Mouse (Mus musculus): ENCODE measurements around the gene Homer1. TPM values are rescaled to one million over a fixed set of nuclear protein-coding genes. Genes with fewer than 3 reads are reported as not detected.

The Homer1 gene
- polyA plus RNA-seq, 1 experiment from 2014 or later, result 3.0 TPM

DNA sequence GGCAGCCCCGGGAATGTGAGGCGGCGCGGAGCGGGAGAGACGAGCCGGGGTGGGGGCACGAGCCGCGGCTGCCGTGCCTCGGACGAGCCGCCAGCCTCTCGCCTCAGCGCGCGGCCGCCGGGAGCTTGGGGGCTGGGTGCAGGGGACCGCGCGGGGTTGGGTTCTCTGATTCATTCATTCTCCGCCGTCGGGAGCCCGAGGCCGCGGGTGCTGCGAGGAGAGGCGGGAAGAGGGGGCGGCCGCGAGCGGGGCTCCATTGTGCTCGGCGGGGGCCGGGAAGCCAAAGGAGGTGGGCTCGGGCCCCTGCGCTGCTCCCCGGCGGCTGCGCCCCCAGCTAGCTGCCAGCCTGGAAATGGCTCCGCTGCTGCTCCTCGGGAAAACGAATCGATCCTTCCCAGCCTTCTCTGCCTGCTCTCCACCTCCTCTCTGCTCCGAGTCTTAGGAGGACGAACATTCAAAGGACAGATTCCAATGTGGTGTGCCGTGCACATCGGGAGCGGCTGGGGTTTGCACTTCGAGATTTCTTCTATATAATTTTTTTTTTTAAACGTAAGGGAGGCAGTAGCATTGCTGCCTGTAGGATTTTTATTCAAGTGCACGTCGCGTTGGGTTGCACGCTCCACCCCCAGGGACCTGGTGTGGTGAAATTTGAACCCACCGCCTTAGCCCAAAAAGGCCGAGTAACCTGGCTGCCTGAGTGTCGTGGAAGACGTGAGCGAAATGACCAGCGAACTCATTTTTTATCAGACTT lies 5.0 kb downstream of the Homer1 start:
- Histone ChIP-seq H3K9me3 (ENCODE audit: control insufficient read depth, low read length) (no peaks in the 10 kb centered on the region), H3K4me1 (ENCODE audit: control insufficient read depth, insufficient read depth, low read length) (peaks cover 10% of the 10 kb centered on the region), H3K36me3 (ENCODE audit: control insufficient read depth, insufficient read depth, low read length) (no peaks in the 10 kb centered on the region), H3K9ac (ENCODE audit: low read depth, low read length) (peak overlapping the region; percentile 87), H3K27ac (ENCODE audit: low read length) (peak overlapping the region; percentile 93), H3K4me3 (ENCODE audit: low read length) (peak overlapping the region; percentile 81), H3K27me3 (replicated peaks; ENCODE audit: control insufficient read depth, insufficient read depth, low read length) (no peaks in the 10 kb centered on the region), H3K4me2 (ENCODE audit: low read depth, low read length) (peak overlapping the region; percentile 74)
- peak; percentile 64 for ATAC-seq
- under 1% methylated on average over 48 of the region's 64 CpGs for WGBS

- peak overlapping the region; percentile 81 for H3K4me3 ChIP-seq (ENCODE audit: low read length)
- H3K4me1 ChIP-seq (ENCODE audit: control insufficient read depth, insufficient read depth, low read length), result peaks cover 10% of the 10 kb centered on the region
- peak overlapping the region; percentile 87; the same call in 1 of the 2 replicates for H3K9ac ChIP-seq (ENCODE audit: low read depth, low read length)
- no peaks in the 10 kb centered on the region for H3K36me3 ChIP-seq (ENCODE audit: control insufficient read depth, insufficient read depth, low read length)
- 5% methylated on average over 7 of the region's 7 CpGs for WGBS
- H3K27me3 ChIP-seq (replicated peaks; ENCODE audit: control insufficient read depth, insufficient read depth, low read length), result no peaks in the 10 kb centered on the region
- no peak for ATAC-seq
- H3K27ac ChIP-seq (ENCODE audit: low read length), result no peak overlapping the region
- H3K4me2 ChIP-seq (ENCODE audit: low read depth, low read length), result peak overlapping the region; percentile 74
- H3K9me3 ChIP-seq (ENCODE audit: control insufficient read depth, low read length), result no peaks in the 10 kb centered on the region
Measured at GRCm38 (mm10) chr13:93305149-93305548, 5.7 kb downstream of the Homer1 start.

DNA sequence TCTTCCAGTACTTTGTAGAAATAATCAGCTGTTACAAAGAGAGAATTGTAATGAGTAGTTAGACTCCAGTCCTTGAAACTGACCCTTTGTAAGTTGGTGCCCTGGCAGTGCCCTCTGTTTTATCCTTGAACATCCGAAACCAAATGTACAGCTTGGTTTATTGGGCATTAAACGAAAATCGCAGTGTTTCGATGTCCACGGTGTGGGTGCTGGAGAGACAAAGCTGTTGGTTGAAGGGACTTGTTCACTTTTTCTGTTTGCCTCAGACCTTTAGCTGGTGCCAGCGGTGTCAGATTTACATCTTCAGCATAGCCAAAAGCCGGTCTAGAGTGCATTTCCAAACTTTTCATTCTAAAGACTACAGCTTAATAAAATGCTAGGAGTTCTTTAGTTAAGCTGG lies 6.2 kb downstream of the Homer1 start:
- H3K9ac ChIP-seq (ENCODE audit: low read depth, low read length), result 0 out of 2 replicates have a peak overlapping the region, but pooled peaks have one; percentile 36

DNA sequence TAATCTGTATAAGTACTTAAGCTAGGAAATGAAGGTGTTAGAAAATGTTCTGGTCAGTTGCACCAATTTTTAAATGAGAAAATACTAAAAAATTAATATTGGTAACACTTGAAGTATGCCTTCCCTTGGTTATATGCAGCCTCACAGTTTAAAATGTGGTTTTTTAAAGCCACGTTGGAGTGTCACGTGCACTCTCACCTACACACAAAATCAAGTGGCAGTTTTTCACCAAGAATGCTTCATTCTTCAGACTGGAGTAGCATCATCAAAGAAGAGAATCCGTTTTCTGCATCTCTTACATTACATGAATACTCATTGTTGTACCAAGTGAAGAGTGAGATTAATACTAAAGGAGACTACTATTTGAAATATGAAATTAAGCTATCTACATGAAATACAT lies 7.1 kb downstream of the Homer1 start:
- Histone ChIP-seq H3K9me3 (ENCODE audit: control insufficient read depth, low read length) (no peaks in the 10 kb centered on the region), H3K4me2 (ENCODE audit: low read depth, low read length) (no peak overlapping the region; the same call in 1 of the 2 replicates), H3K4me3 (ENCODE audit: low read length) (no peak overlapping the region), H3K27ac (ENCODE audit: low read length) (no peak overlapping the region), H3K9ac (ENCODE audit: low read depth, low read length) (no peak overlapping the region), H3K36me3 (ENCODE audit: control insufficient read depth, insufficient read depth, low read length) (no peaks in the 10 kb centered on the region), H3K4me1 (ENCODE audit: control insufficient read depth, insufficient read depth, low read length) (peaks cover 10% of the 10 kb centered on the region), H3K27me3 (replicated peaks; ENCODE audit: control insufficient read depth, insufficient read depth, low read length) (no peaks in the 10 kb centered on the region)
- no peak for ATAC-seq
- 74% methylated on average over 3 of the region's 3 CpGs for WGBS

More for the DNA sequence above, 6.2 kb downstream of the Homer1 start:
- ATAC-seq, result no peak
- H3K4me1 ChIP-seq (ENCODE audit: control insufficient read depth, insufficient read depth, low read length), result peaks cover 10% of the 10 kb centered on the region
- H3K27me3 ChIP-seq (replicated peaks; ENCODE audit: control insufficient read depth, insufficient read depth, low read length), result no peaks in the 10 kb centered on the region
- H3K27ac ChIP-seq (ENCODE audit: low read length), result no peak overlapping the region
- WGBS, result 15% methylated on average over 7 of the region's 7 CpGs
- no peaks in the 10 kb centered on the region for H3K9me3 ChIP-seq (ENCODE audit: control insufficient read depth, low read length)
- H3K4me3 ChIP-seq (ENCODE audit: low read length), result peak overlapping the region; percentile 81
- peak overlapping the region; percentile 74 for H3K4me2 ChIP-seq (ENCODE audit: low read depth, low read length)
- no peaks in the 10 kb centered on the region for H3K36me3 ChIP-seq (ENCODE audit: control insufficient read depth, insufficient read depth, low read length)

DNA sequence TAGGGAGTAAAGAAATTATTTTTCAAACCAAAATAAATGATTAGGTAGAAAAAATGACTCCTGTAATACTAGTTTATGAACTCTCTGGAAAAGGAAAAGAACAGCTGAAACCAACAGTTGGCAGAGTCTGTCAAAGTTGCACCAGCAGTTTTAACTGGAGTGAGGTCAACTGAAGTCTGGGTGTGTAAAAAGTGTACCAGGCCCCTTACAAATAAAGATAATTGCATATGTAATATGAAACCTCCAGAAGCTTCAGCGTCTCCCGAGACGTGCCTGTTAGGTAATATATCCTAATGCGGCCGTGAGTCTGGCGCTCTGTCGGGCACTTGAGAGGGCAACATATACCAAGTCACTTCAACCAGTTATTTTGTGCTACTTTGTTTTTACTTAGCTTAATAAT lies 8.3 kb downstream of the Homer1 start:
- Histone ChIP-seq H3K9me3 (ENCODE audit: control insufficient read depth, low read length) (no peaks in the 10 kb centered on the region), H3K27me3 (replicated peaks; ENCODE audit: control insufficient read depth, insufficient read depth, low read length) (no peaks in the 10 kb centered on the region), H3K4me2 (ENCODE audit: low read depth, low read length) (no peak overlapping the region), H3K4me1 (ENCODE audit: control insufficient read depth, insufficient read depth, low read length) (peaks cover 10% of the 10 kb centered on the region), H3K4me3 (ENCODE audit: low read length) (no peak overlapping the region), H3K27ac (ENCODE audit: low read length) (no peak overlapping the region), H3K36me3 (ENCODE audit: control insufficient read depth, insufficient read depth, low read length) (no peaks in the 10 kb centered on the region), H3K9ac (ENCODE audit: low read depth, low read length) (no peak overlapping the region)
- WGBS, result 27% methylated on average over 7 of the region's 7 CpGs
- no peak for ATAC-seq

- H3K4me3 ChIP-seq (ENCODE audit: low read length), result no peak overlapping the region
- peaks cover 10% of the 10 kb centered on the region for H3K4me1 ChIP-seq (ENCODE audit: control insufficient read depth, insufficient read depth, low read length)
- no peak overlapping the region for H3K9ac ChIP-seq (ENCODE audit: low read depth, low read length)
- H3K36me3 ChIP-seq (ENCODE audit: control insufficient read depth, insufficient read depth, low read length), result no peaks in the 10 kb centered on the region
- ATAC-seq, result no peak
- H3K9me3 ChIP-seq (ENCODE audit: control insufficient read depth, low read length), result no peaks in the 10 kb centered on the region
- H3K4me2 ChIP-seq (ENCODE audit: low read depth, low read length), result no peak overlapping the region
- H3K27me3 ChIP-seq (replicated peaks; ENCODE audit: control insufficient read depth, insufficient read depth, low read length), result no peaks in the 10 kb centered on the region
- H3K27ac ChIP-seq (ENCODE audit: low read length), result no peak overlapping the region
- 29% methylated on average over 1 of the region's 1 CpGs for WGBS
Measured at GRCm38 (mm10) chr13:93309295-93309694, 9.9 kb downstream of the Homer1 start.

DNA sequence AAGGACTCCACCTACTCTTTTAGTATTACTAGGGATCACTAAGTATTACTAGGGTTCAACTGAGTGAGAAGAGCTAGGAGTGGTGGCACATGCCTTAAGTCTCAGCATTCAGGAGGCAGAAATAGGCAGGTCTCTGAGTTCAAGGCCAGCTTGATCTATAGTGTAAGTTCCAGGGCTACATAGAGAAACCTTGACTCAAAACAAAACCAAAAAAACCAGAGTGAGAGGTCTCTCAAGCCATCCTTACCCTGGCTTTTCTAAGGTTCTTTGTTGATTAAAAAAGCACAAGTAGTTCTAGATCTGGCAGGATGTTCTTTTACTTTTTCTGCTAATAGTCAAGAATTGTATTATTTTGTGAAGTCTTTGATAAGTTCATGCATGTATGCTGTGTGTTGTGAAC lies 13.1 kb downstream of the Homer1 start:
- Histone ChIP-seq H3K4me1 (ENCODE audit: control insufficient read depth, insufficient read depth, low read length) (no peaks in the 10 kb centered on the region; the same call in 1 of the 2 replicates), H3K9me3 (ENCODE audit: control insufficient read depth, low read length) (no peaks in the 10 kb centered on the region), H3K36me3 (ENCODE audit: control insufficient read depth, insufficient read depth, low read length) (no peaks in the 10 kb centered on the region), H3K9ac (ENCODE audit: low read depth, low read length) (no peak overlapping the region), H3K27me3 (replicated peaks; ENCODE audit: control insufficient read depth, insufficient read depth, low read length) (no peaks in the 10 kb centered on the region), H3K4me3 (ENCODE audit: low read length) (no peak overlapping the region), H3K4me2 (ENCODE audit: low read depth, low read length) (no peak overlapping the region), H3K27ac (ENCODE audit: low read length) (no peak overlapping the region)
- ATAC-seq, result no peak

GRCm38 (mm10) chr13:93314322-93314721 lies 14.9 kb downstream of the Homer1 start:
- no peak overlapping the region for H3K27ac ChIP-seq (ENCODE audit: low read length)
- no peak overlapping the region for H3K4me3 ChIP-seq (ENCODE audit: low read length)
- ATAC-seq, result no peak
- no peak overlapping the region for H3K4me2 ChIP-seq (ENCODE audit: low read depth, low read length)
- no peak overlapping the region for H3K9ac ChIP-seq (ENCODE audit: low read depth, low read length)
- 86% methylated on average over 4 of the region's 4 CpGs for WGBS
- no peaks in the 10 kb centered on the region for H3K9me3 ChIP-seq (ENCODE audit: control insufficient read depth, low read length)
- H3K4me1 ChIP-seq (ENCODE audit: control insufficient read depth, insufficient read depth, low read length), result no peaks in the 10 kb centered on the region
- H3K27me3 ChIP-seq (replicated peaks; ENCODE audit: control insufficient read depth, insufficient read depth, low read length), result no peaks in the 10 kb centered on the region
- H3K36me3 ChIP-seq (ENCODE audit: control insufficient read depth, insufficient read depth, low read length), result no peaks in the 10 kb centered on the region

DNA sequence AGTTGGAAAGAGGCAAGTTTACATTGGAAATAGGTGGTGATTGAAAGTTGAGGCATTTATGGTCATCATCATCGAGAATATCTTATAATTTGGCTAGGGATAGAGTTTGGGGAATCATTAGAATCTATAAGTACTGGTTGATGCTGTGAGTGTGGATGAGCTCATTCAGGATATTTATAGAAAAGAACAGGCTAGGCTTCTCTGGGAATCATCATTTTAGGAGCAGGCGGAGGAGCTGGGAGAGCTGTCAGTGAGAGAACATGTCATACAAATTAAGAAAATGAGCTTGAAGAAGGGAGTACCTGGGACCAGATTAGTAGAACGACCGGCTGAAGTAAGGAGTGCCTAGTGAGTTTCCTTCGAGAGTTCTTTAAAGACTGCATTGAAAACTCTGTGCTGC lies 20.7 kb downstream of the Homer1 start:
- Histone ChIP-seq H3K4me1 (ENCODE audit: control insufficient read depth, insufficient read depth, low read length) (no peaks in the 10 kb centered on the region), H3K4me3 (ENCODE audit: low read length) (no peak overlapping the region)
- WGBS, result 71% methylated on average over 5 of the region's 5 CpGs

DNA sequence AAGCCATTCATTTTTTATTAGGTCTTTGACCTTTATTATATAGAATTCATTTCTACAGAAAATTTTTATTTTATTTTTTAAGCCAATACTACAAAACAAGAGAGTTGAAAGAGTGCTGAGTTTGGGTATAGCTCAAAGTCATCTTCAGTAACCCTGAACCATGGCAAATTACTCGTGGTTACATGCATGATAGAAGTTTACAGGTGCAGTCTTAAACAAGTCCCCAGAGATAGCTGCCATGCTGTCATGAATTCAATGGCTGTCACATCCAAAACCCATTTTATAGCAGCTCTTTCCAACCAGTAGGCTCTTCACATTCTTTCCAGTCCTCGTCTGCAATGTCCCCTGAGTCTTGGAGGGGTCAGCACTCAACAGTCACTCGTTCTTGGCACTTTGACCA lies 26.9 kb downstream of the Homer1 start:
- H3K27ac ChIP-seq (ENCODE audit: low read length), result no peak overlapping the region
- H3K4me1 ChIP-seq (ENCODE audit: control insufficient read depth, insufficient read depth, low read length), result no peaks in the 10 kb centered on the region
- no peaks in the 10 kb centered on the region for H3K36me3 ChIP-seq (ENCODE audit: control insufficient read depth, insufficient read depth, low read length)
- H3K9me3 ChIP-seq (ENCODE audit: control insufficient read depth, low read length), result no peaks in the 10 kb centered on the region
- no peak overlapping the region for H3K9ac ChIP-seq (ENCODE audit: low read depth, low read length)
- H3K4me3 ChIP-seq (ENCODE audit: low read length), result no peak overlapping the region
- WGBS, result 78% methylated on average over 3 of the region's 3 CpGs
- no peak for ATAC-seq
- no peaks in the 10 kb centered on the region for H3K27me3 ChIP-seq (replicated peaks; ENCODE audit: control insufficient read depth, insufficient read depth, low read length)
- H3K4me2 ChIP-seq (ENCODE audit: low read depth, low read length), result no peak overlapping the region

More for the DNA sequence above, 20.7 kb downstream of the Homer1 start:
- Histone ChIP-seq H3K9ac (ENCODE audit: low read depth, low read length) (no peak overlapping the region), H3K36me3 (ENCODE audit: control insufficient read depth, insufficient read depth, low read length) (no peaks in the 10 kb centered on the region), H3K27me3 (replicated peaks; ENCODE audit: control insufficient read depth, insufficient read depth, low read length) (no peaks in the 10 kb centered on the region), H3K9me3 (ENCODE audit: control insufficient read depth, low read length) (no peaks in the 10 kb centered on the region), H3K4me2 (ENCODE audit: low read depth, low read length) (no peak overlapping the region), H3K27ac (ENCODE audit: low read length) (no peak overlapping the region)
- no peak for ATAC-seq

Measured in intestine, embryonic 16.5 days (tissue).